Mouse (Mus musculus): ENCODE results near the gene Ephb3. TPM values are rescaled to one million over a fixed set of nuclear protein-coding genes. Genes with fewer than 3 reads are reported as not detected.

Ephb3 gene
- polyA plus RNA-seq, 1 experiment: 21.4 TPM

DNA sequence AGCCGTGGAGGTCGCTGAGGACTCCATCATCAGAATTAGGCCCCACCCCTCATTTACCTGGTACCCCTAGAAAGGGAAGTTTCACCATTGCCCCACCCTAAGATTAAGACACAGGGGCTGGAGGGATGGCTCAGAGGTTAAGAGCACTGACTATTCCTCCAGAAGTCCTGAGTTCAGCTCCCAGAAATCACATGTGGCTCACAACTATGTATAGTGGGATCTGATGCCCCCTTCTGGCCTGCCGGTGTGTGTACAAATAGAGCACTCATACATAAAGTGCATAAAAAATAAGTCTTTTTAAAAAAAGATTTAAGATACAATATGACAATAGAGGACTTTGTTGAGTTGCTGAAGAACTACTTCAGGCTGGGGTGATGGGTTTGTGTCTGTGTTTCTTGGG is 16.2 kb upstream of the Ephb3 start:
- H3K27ac ChIP-seq (ENCODE audit: insufficient read depth, low read length): no peak overlapping the region
- TF ChIP-seq CTCF (IDR thresholded peaks at IDR 0.05; ENCODE audit: extremely low read depth, insufficient read depth, low read length): peak; percentile 38; the same call in 1 of the 2 replicates
- TF ChIP-seq POLR2A (IDR thresholded peaks at IDR 0.05; ENCODE audit: extremely low read depth, insufficient read depth, low read length): no peak
- peaks cover 6% of the 10 kb centered on the region; the same call in 1 of the 2 replicates for H3K4me1 ChIP-seq (ENCODE audit: control insufficient read depth, insufficient read depth, low read length)

DNA sequence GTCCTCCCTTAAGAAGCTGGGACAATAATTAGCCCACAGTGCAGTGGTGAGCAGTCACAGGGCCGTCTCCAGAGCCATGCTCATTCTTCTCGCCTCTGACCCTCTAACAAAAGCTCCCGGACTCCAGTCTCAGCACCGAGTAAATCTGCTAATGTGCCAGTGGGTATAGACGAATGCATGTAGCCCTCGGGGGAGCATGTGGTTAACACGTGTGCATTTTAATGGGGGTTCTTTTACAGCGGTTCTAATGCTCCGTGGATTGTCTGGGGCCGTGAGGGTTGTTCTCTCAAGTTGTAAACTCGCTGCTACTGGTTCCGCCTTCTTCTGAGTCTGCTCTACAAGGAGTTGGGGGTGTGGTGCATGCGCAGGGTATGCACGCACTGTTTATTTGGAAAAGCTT is 13.0 kb upstream of the Ephb3 start:
- Histone ChIP-seq H3K4me1 (ENCODE audit: control insufficient read depth, insufficient read depth, low read length) (peaks cover 6% of the 10 kb centered on the region; the same call in 1 of the 2 replicates), H3K27ac (ENCODE audit: insufficient read depth, low read length) (no peak overlapping the region), H3K4me3 (ENCODE audit: insufficient read depth, low read length) (no peak overlapping the region)
- TF ChIP-seq POLR2A (IDR thresholded peaks at IDR 0.05; ENCODE audit: extremely low read depth, insufficient read depth, low read length): no peak
- TF ChIP-seq CTCF (IDR thresholded peaks at IDR 0.05; ENCODE audit: extremely low read depth, insufficient read depth, low read length): no peak

More for the DNA sequence above, 16.2 kb upstream of the Ephb3 start:
- H3K4me3 ChIP-seq (ENCODE audit: insufficient read depth, low read length): no peak overlapping the region

DNA sequence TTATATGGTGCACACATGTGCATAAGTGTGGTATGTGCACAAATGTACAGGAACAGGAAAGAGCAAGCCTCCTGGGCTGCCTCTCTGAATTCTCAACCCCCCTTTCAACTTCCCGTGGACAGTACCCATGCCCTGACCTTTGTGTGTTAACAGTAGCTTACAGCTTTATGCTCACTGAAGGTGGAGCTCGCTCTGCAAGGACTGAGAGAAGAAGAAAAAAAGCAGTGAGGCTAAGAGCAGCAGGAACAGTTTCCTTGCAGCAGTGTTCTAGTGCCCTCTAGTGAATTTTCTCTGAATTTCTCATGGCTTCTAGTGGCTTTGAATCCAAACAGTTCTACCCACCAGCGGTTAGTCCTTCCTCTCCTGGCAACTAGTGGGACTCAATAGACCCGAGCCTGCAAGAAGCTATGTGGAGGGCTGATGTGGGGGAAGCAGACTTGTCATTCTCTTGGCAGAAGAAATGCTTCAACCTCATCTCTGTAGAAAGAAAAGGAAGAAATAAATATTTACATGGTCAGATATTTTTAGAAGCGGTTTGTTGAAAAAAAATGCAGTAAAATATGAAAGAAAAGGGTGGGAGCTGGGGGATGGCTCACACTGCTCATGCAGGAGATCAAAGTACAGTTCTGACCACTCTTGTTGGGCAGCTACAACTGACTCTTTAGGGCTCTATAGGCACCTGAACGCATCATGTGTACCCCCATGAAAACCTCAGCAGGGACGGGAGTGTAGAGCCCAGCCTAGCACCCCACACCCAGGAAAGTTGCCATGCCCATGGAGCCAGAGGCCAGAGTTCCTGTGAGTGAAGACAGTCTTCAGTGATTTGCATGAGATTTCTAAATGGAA is 11.8 kb upstream of the Ephb3 start:
- TF ChIP-seq POLR2A (IDR thresholded peaks at IDR 0.05; ENCODE audit: extremely low read depth, insufficient read depth, low read length) (no peak), CTCF (IDR thresholded peaks at IDR 0.05; ENCODE audit: extremely low read depth, insufficient read depth, low read length) (peak; percentile 87)
- no peak overlapping the region for H3K27ac ChIP-seq (ENCODE audit: insufficient read depth, low read length)
- H3K4me1 ChIP-seq (ENCODE audit: control insufficient read depth, insufficient read depth, low read length): peaks cover 2% of the 10 kb centered on the region; the same call in 1 of the 2 replicates
- H3K4me3 ChIP-seq (ENCODE audit: insufficient read depth, low read length): no peak overlapping the region

DNA sequence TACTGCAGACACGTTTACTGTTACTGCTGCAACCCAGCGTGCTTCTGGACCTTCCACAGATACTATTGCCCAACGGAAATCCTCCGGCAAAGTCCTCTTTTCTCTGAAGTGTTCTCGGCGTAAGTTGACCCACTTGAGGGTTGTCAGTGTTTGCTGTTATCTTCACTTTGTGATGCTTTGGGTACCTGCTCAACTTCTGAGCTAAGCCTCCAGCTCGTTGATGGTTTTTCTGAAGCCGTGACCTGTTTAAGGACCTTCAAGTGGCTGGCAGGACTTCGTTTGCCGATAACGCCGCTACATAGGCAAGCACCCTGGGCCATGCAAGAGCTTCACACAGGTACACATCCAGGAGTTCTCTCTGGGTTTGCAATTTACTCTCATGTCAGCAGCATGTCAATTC is 10.4 kb upstream of the Ephb3 start:
- H3K4me1 ChIP-seq (ENCODE audit: control insufficient read depth, insufficient read depth, low read length): no peaks in the 10 kb centered on the region
- TF ChIP-seq CTCF (IDR thresholded peaks at IDR 0.05; ENCODE audit: extremely low read depth, insufficient read depth, low read length) (no peak), POLR2A (IDR thresholded peaks at IDR 0.05; ENCODE audit: extremely low read depth, insufficient read depth, low read length) (no peak)
- H3K4me3 ChIP-seq (ENCODE audit: insufficient read depth, low read length): no peak overlapping the region
- H3K27ac ChIP-seq (ENCODE audit: insufficient read depth, low read length): no peak overlapping the region

DNA sequence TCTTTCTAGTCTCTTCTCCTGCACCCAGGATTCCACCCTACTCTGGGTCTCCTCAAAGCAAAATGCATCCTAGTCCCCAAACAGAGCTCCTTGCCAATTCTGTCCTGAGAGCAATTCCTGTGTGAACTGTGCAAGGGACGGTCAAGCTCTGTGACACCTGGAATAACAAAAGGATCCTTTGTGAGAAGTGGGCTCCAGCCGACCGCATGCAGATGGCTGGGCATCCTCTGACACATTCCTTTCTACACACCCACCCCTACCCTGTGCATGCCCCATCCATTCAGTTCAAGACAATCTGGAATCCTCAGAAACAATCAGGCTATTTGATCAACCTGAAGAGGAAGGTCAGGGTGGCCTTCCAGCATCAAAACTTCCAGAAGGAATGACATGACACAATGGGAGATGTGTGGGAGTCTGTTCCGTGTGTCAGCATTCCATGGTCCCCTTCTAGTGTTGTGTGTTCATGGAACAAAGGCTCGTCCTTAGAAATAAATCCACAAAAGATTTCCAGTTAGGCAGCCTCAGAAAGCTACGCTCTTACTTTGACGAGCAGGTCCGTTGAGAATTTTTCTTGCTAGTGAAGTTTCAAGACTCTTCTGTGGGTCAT is 9.2 kb upstream of the Ephb3 start:
- no peak overlapping the region for H3K4me3 ChIP-seq (ENCODE audit: insufficient read depth, low read length)
- TF ChIP-seq POLR2A (IDR thresholded peaks at IDR 0.05; ENCODE audit: extremely low read depth, insufficient read depth, low read length): no peak
- no peak for TF ChIP-seq CTCF (IDR thresholded peaks at IDR 0.05; ENCODE audit: extremely low read depth, insufficient read depth, low read length)

DNA sequence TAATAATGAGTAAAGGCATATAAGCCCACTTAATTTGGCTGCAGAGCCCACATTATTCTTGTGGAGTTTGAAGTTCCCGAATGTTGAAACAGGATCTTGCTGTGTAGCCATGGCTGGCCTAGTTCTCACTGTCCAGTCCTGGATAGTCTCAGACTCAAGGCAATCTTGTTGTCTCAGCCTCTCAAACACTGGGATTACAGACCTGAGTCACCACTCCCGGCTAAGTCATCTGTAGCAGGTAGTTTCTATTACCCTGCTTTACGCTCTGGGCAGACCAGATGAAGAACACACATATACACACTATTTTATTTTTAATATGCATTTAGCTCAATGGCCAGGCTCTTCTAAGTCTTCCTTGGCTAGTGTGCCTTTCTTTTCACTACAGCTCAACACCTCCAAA is 8.0 kb upstream of the Ephb3 start:
- H3K4me3 ChIP-seq (ENCODE audit: insufficient read depth, low read length): no peak overlapping the region
- no peak overlapping the region for H3K27ac ChIP-seq (ENCODE audit: insufficient read depth, low read length)
- no peaks in the 10 kb centered on the region for H3K4me1 ChIP-seq (ENCODE audit: control insufficient read depth, insufficient read depth, low read length)
- TF ChIP-seq CTCF (IDR thresholded peaks at IDR 0.05; ENCODE audit: extremely low read depth, insufficient read depth, low read length) (no peak), POLR2A (IDR thresholded peaks at IDR 0.05; ENCODE audit: extremely low read depth, insufficient read depth, low read length) (no peak)

More for the DNA sequence above, 9.2 kb upstream of the Ephb3 start:
- no peaks in the 10 kb centered on the region for H3K4me1 ChIP-seq (ENCODE audit: control insufficient read depth, insufficient read depth, low read length)
- no peak overlapping the region for H3K27ac ChIP-seq (ENCODE audit: insufficient read depth, low read length)

DNA sequence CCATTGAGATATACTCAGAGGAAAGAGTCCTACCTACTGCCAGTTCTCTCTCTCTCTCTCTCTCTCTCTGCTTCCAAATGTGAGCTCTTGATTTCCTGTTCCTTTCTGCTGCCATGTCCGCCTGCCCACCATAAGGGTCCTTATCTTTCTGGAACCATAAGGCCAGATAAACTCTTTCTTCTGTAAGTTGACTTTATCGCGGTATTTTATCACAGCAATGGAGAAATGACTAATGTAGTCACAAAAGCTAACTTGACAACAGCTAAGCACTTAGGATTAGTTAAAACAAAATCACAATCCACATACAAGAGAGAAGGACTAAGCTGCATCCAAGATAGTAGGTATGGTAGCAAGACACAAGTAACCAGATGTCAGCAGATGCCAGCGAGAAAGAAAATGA is 7.0 kb upstream of the Ephb3 start:
- H3K27ac ChIP-seq (ENCODE audit: insufficient read depth, low read length): no peak overlapping the region
- H3K4me1 ChIP-seq (ENCODE audit: control insufficient read depth, insufficient read depth, low read length): no peaks in the 10 kb centered on the region
- no peak overlapping the region for H3K4me3 ChIP-seq (ENCODE audit: insufficient read depth, low read length)
- TF ChIP-seq POLR2A (IDR thresholded peaks at IDR 0.05; ENCODE audit: extremely low read depth, insufficient read depth, low read length): no peak
- TF ChIP-seq CTCF (IDR thresholded peaks at IDR 0.05; ENCODE audit: extremely low read depth, insufficient read depth, low read length): no peak

DNA sequence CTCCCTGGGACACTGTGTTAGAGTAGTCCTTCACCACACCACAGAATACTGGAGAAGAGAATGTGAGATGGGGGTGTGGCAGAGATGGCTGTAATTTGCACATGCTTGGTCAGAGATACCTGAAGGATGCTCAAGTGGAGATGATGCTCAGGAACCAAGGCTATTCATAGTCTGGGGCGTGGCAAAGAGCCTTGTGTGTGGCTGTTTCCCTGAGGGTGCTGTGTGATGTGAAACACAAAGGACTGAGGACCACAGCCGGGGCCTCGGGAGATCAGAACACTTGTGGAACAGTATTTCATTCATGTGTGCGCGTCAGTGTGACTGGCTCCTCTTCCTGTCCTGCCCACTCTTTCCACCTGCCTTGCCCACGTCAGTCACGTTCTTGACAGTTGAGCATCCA is 6.5 kb upstream of the Ephb3 start:
- TF ChIP-seq CTCF (IDR thresholded peaks at IDR 0.05; ENCODE audit: extremely low read depth, insufficient read depth, low read length): no peak
- no peak for TF ChIP-seq POLR2A (IDR thresholded peaks at IDR 0.05; ENCODE audit: extremely low read depth, insufficient read depth, low read length)
- Histone ChIP-seq H3K4me3 (ENCODE audit: insufficient read depth, low read length) (no peak overlapping the region), H3K27ac (ENCODE audit: insufficient read depth, low read length) (no peak overlapping the region), H3K4me1 (ENCODE audit: control insufficient read depth, insufficient read depth, low read length) (no peaks in the 10 kb centered on the region)

DNA sequence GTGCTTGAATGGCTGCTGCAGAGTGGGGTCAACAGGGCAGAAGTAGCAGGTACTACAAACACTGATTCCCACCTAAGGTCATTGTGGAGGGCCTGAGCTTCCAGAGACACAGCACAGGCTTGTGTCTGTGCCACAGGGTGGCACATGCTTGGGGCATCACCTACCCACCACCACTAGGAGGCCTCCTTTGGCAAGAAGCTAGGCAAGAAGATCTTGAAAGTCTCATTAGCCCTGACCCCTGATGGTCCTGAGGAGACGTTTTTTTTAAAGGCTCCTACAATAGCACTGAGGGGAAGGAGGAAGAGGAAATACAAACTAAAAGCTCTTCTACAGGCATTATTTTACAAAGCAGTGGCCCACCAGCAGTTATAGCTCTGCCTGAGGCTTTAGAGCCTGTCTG is 6.0 kb upstream of the Ephb3 start:
- peak; percentile 33; the same call in 1 of the 2 replicates for TF ChIP-seq CTCF (IDR thresholded peaks at IDR 0.05; ENCODE audit: extremely low read depth, insufficient read depth, low read length)
- TF ChIP-seq POLR2A (IDR thresholded peaks at IDR 0.05; ENCODE audit: extremely low read depth, insufficient read depth, low read length): no peak
- H3K27ac ChIP-seq (ENCODE audit: insufficient read depth, low read length): no peak overlapping the region
- no peak overlapping the region for H3K4me3 ChIP-seq (ENCODE audit: insufficient read depth, low read length)
- H3K4me1 ChIP-seq (ENCODE audit: control insufficient read depth, insufficient read depth, low read length): no peaks in the 10 kb centered on the region

DNA sequence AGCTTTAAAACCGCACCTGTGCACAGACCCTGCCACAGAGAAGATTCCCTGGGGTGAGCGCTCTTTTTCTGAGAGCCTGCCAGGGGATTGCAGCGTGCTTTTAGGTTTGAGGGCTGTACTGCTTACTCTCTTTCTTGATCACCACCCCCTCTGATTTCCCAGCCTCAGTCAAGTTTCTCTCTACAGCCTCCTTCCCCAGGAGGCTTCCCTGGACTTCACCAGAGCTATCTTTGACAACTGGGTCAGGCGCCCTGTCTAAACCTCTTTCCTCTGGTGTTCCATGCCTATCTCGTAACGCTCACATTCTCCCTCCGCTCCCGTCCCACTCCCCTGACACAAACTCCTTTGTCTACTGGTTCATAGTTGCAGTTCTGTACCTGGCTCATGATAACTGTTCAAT is 5.1 kb upstream of the Ephb3 start:
- TF ChIP-seq CTCF (IDR thresholded peaks at IDR 0.05; ENCODE audit: extremely low read depth, insufficient read depth, low read length) (no peak), POLR2A (IDR thresholded peaks at IDR 0.05; ENCODE audit: extremely low read depth, insufficient read depth, low read length) (no peak)
- Histone ChIP-seq H3K4me1 (ENCODE audit: control insufficient read depth, insufficient read depth, low read length) (no peaks in the 10 kb centered on the region), H3K4me3 (ENCODE audit: insufficient read depth, low read length) (no peak overlapping the region), H3K27ac (ENCODE audit: insufficient read depth, low read length) (no peak overlapping the region)
